Mouse (Mus musculus): ENCODE measurements around the gene Ssrp1.
A peak's percentile ranks its signal among the peaks of the same experiment; 100 is the strongest.

Ssrp1 gene

GRCm38 (mm10) chr2:85036507-85037046, 457 bp upstream of the Ssrp1 start:
- no peak for DNase-seq (ENCODE audit: low read depth, low spot score)

GRCm38 (mm10) chr2:85038336-85038735, 1.3 kb downstream of the Ssrp1 start:
- DNase-seq (ENCODE audit: low read depth, low spot score): no peak

DNA sequence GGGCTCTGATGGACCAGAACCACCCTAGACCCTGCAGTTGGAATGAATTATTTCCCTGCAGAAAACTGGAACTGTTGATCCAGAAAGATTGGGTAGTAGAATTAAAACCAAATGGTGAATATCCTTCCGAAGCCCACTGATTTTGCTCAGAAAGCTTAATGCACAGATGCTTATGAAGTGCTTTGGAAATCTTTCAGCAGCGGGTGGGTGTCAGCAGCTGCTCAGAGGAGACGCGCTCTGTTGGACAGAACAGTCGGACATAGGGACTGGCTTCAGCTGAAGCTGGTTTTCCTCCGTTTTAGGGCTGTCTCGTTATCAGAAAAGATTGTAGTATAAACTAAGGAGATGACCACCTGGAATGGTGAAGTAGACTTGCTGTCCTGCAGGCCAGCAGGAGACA, 6.6 kb downstream of the Ssrp1 start:
- DNase-seq (ENCODE audit: low read depth, low spot score): no peak

GRCm38 (mm10) chr2:85046222-85046621, 9.2 kb downstream of the Ssrp1 start:
- no peak for DNase-seq (ENCODE audit: low read depth, low spot score)

DNA sequence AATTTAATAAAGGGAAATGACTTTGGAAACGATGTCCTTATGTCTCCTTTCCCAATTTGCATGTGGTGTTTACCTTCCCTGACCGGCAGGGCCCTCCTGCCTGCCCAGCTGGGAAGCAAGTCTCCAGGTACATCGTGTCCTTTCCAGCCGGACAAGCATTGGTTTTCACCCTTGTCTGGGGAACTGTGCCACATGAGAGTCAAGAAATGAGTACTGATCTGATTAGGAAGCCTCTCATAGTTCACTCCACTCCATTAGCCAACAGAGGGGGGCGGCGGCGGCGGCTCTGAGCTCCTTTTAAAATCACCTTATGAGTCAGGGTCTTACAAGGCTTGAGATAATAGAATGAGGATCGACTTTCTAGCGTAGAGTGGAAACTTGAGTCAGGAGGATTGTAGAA, 10.0 kb downstream of the Ssrp1 start:
- no peak for DNase-seq (ENCODE audit: low read depth, low spot score)

DNA sequence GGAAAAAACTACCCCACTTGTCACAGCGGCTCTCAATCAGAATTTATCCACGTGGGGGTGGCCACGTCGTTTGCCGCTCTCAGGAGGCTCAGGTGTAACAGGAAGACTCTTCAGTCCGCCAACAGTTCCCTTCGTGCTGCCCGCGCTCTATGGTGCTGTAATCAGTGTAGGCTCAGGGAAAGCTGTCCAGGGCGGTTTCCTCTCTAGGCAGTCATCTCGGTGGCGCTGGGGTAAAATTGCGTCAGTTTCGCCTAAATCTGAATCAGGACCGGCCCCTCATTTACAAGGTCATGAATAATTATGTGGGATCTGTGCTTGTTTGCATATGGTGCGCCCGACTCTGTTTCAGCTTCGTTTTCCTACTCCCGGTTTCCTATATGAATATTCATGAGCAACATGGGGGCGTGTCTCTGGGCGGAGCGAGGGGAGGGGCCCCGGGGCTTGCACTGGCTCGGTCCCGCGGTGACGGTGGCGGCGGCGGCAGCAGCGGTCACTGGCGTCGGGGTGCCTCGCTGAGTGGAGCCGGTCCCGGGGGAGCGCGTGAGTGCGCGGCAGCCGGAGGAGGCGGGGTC, 10.6 kb downstream of the Ssrp1 start, which contains the start of gene Tnks1bp1:
TSS of gene Tnks1bp1 (plus strand) at position 427 of the 572 bp plus-strand sequence.
- DNase-seq (ENCODE audit: low read depth, low spot score): peak; percentile 95

DNA sequence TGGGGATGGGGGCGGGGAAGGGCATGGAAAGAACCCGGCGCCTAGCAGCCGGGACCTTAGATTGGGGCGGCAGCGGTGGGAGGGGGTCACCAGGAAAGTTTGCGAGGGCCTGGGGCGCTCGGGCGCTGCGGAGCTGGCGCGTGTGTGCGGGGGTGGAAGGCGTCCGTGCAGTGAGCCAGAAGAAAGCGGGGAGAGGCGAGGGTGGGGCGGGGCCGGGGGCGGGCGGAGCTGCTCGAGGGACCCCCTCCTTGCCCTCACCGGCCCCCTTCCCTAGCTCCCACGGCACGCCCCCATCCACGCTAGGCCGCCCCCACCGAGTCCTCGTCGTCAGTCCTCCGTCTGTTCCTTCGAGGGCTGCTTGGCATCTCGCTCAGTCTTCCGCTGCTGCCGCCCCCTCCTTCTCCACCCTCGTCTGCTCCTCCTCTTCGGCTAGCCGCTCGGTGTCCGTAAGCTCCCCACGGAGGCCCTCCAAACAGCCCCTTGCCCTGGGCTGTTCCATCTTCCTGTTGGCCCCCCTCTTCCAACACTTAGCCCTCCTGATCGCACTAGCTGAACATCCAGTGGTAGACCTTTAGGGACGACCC, 11.2 kb downstream of the Ssrp1 start:
- peak; percentile 74 for DNase-seq (ENCODE audit: low read depth, low spot score)

GRCm38 (mm10) chr2:85049277-85049676, 12.2 kb downstream of the Ssrp1 start:
- peak; percentile 11 for DNase-seq (ENCODE audit: low read depth, low spot score)

GRCm38 (mm10) chr2:85050001-85050634, 13.1 kb downstream of the Ssrp1 start:
- no peak for DNase-seq (ENCODE audit: low read depth, low spot score)

- DNase-seq (ENCODE audit: low read depth, low spot score): no peak
These were observed 13.7 kb downstream of the Ssrp1 start for GRCm38 (mm10) chr2:85050746-85051145.

- no peak for DNase-seq (ENCODE audit: low read depth, low spot score)
These were observed 16.3 kb downstream of the Ssrp1 start for GRCm38 (mm10) chr2:85053192-85053816.

- DNase-seq (ENCODE audit: low read depth, low spot score): no peak
These were observed 19.7 kb downstream of the Ssrp1 start for GRCm38 (mm10) chr2:85056711-85057110.

- DNase-seq (ENCODE audit: low read depth, low spot score): no peak
These were observed 22.6 kb downstream of the Ssrp1 start for GRCm38 (mm10) chr2:85059677-85060076.

DNA sequence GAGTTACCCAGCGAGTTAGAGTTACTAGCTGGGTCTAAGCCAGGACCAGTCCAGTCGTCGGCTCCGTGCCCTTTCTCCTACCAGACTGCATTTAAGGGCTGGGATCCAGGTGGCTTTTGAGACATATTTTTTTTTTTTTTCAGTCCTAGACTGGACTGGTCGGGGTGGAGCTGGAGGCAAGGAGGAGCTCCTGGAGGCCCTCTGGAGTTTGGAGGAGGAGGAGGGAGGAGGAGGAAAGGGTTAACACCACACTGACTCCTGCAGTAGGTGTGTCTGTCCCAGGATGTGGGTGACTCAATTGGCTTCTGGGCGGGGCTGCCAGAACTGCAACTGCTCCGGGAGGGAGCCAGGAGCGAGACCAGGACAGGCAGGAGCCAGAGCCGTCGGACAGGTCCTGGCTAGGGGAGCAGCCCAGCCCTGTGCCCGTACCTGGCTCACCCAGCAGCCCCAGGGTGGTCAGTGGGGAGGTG, 23.6 kb downstream of the Ssrp1 start:
- peak; percentile 39 for DNase-seq (ENCODE audit: low read depth, low spot score)

DNA sequence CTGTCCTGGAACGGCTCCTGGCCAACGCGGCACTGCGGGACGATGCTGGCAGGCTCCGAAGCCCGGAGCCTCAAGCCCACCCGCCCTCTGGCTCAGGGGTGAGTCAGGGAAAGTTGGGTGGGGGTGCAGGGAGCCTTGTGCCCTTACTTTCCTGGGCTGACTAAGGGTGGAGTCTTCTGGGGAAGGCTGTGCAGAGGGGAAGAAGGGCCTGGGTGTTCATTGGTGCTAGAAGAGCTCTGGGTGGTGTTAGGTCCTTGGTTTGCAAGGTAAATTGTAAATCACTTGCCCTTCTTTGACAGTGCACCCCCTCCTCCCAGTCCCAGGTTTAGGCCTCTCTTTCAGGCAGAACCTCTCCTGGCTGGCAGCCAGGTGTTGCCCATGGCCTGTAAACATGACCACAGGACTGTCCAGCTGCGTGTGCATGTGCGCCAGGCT, 24.1 kb downstream of the Ssrp1 start:
- DNase-seq (ENCODE audit: low read depth, low spot score): no peak

DNA sequence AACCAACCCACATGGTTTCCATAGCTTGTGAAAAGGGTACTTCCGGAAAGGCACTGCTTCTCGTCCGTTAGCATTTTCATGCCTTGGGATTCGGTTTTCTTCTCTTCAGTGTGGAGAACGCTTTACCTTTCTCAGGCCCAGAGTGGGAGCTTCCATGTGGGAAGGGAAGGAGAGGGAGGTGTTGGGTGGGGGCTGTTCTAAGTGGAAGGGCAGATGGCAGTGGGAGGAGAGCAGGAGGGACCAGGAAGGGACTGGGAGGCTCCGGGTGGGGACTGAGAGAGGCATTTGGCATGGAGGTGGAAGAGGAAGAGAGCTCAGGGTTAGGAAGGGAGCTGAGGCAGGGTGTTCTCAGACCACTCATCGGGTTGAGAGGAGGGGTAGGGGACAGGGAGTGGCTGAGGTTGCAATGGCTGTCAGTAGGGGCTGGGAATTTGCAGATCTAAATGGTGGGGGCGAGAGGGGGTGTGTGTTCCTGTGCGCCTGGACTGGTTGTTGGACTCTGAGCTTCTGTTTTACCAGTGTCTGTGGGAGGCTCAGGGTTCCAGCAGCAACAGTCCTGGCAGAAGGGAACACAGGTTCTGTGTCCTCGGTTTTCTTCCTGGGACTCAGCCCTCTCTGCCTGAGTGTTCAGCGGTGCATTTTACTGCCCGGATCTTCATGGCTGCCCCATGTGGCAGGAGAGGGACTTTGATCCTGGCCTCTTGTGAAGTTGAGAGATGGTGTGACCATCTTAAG, 28.3 kb downstream of the Ssrp1 start:
- DNase-seq (ENCODE audit: low read depth, low spot score): no peak

DNA sequence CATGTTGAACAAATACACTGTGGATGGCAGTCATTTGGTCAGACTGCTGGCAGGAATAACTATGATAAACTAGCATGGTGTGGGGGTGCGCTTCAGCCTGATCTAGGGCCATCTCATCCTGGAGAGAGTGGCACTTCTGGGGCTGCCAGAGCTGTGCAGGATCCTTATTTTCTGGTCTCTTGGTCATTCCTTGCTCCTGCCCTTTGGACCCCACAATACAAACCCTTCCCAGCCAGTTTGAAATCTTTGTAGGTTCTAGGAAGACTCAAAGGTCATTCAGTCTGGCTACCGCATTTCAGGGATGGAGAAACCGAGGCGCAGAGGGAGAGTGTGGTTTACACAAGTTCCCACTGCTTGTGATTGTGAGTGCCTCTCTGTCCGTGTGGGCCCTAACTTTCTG, 29.9 kb downstream of the Ssrp1 start:
- DNase-seq (ENCODE audit: low read depth, low spot score): no peak

DNA sequence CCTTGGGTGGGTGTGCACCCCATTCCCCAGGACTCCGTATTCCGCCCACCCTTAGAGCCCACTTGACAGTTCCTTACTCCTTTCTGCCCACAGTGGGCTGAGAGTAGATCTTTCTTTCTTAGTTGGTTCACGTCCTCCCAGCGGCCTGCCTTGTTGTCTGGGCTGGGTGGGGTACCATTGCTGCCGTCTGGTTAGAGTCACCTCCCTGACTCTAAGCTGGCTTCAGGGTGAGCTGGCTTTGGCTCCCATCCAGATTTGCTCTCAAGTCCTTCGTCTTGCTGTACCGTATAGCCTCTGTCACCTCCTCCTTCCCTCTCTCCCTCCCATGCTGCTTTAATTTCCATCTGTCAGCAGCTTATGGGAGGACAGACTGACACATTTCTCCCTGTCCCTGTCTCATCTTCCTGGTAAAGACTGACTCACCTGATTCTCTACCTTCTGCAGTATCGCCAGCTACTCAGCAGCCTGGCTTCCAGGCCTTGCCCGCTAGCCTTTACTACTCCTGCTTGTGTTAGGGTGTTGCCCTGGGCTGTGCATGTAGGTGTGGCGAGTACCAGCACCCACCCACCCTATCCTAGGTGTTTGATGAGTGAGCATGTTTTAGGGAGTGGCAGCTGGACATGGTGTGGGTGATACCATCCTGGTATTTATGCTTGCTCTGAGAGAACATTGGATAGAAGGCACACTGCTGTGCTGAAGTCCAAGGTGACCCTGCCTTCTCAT, 31.0 kb downstream of the Ssrp1 start:
- DNase-seq (ENCODE audit: low read depth, low spot score): no peak

GRCm38 (mm10) chr2:85068626-85069025, 31.6 kb downstream of the Ssrp1 start:
- no peak for DNase-seq (ENCODE audit: low read depth, low spot score)

DNA sequence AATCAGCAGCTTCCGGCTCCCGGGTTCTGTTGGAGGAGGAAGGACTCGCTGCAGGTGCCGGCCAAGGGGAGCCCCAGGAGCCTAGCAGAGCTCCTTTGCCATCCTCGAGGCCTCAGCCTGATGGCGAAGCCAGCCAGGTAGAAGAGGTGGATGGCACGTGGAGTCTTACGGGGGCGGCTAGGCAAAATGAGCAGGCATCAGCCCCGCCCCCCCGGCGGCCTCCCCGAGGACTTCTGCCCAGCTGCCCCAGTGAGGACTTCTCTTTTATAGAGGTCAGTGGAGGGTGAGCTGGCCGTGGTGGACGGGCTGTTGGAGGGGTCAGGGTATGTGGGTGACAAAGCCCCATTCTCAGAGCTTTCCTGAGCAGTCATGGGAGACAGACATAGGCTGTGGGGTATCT, 33.1 kb downstream of the Ssrp1 start:
- no peak for DNase-seq (ENCODE audit: low read depth, low spot score)

DNA sequence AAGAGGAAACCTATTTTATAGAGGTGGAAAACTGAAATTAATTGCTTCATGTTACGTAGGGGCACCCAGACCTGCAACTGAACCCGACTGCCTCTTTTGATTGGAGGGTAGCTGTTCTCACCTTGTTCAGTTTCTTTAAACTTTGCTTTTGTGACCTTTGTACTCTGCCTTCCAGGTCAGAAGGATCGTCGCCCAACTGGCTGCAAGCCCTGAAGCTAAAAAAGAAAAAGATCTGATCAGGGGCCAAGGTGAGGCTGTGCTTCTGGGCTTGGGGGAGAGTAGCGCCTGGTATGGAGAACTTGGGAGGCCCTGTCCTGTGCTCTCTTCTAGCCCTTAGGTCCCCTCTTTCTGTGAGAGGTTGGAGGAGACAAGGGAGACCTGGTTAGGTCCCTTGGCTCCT, 34.9 kb downstream of the Ssrp1 start:
- DNase-seq (ENCODE audit: low read depth, low spot score): no peak
